In genomic region chr19:9939841-9940240, GRCm38 (mm10) we compare ENCODE assay signal across 26 mouse cellular contexts. TPM values are rescaled to one million over a fixed set of nuclear protein-coding genes. Genes with fewer than 3 reads are reported as not detected.
A peak's percentile ranks its signal among the peaks of the same experiment; 100 is the strongest.
DNase-seq lines count a peak whose midpoint lies in the region; ATAC-seq and TF ChIP-seq lines count a peak whose summit lies in the region.
"Had no signal": no experiment of that assay in that cellular context is flagged by ENCODE, and none has a peak within 500 bp of the region (broad histone marks: within the 10 kb centered on the region; RNA-seq: fewer than 3 reads in every experiment).

No protein-coding gene starts in this region.

- H3K27ac ChIP-seq in layer of hippocampus, adult 2 months: peak overlapping the region; percentile 68; the same call in 1 of the 2 replicates
- no peak overlapping the region for H3K27ac ChIP-seq in forebrain, embryonic 10.5 days
- H3K27ac ChIP-seq: heart, adult 2 months; hindbrain, postnatal 0 days; limb, embryonic 13.5 days; midbrain, embryonic 13.5 days; neural tube, embryonic 12.5 days had no signal

- no peaks in the 10 kb centered on the region for H3K36me3 ChIP-seq in forebrain, embryonic 10.5 days (replicated peaks)
- H3K36me3 ChIP-seq: G1E; heart, embryonic 13.5 days; limb, embryonic 13.5 days; liver, embryonic 15.5 days; midbrain, embryonic 13.5 days; neural tube, embryonic 12.5 days had no signal

- TF ChIP-seq CTCF in layer of hippocampus, adult 2 months (conservative IDR thresholded peaks at IDR 0.05): no peak

- ATAC-seq in CD4-positive, CD25-positive, alpha-beta regulatory T cell, adult 4 months: no peak
- ATAC-seq: forebrain, postnatal 0 days; hindbrain, postnatal 0 days; intestine, postnatal 0 days; midbrain, embryonic 13.5 days; Patski had no signal

- no peaks in the 10 kb centered on the region for H3K9me3 ChIP-seq in forebrain, embryonic 10.5 days
- H3K9me3 ChIP-seq: G1E; heart, embryonic 13.5 days; limb, embryonic 13.5 days; liver, embryonic 15.5 days; midbrain, embryonic 13.5 days; neural tube, embryonic 12.5 days had no signal

- no peak overlapping the region for H3K4me3 ChIP-seq in layer of hippocampus, adult 2 months
- H3K4me3 ChIP-seq in forebrain, embryonic 10.5 days: no peak overlapping the region
- H3K4me3 ChIP-seq: heart, adult 2 months; heart, embryonic 13.5 days; limb, embryonic 13.5 days; midbrain, embryonic 13.5 days; neural tube, embryonic 12.5 days had no signal

- no peaks in the 10 kb centered on the region for H3K27me3 ChIP-seq in forebrain, embryonic 10.5 days (ENCODE audit: poor library complexity, severe bottlenecking)
- H3K27me3 ChIP-seq: heart, embryonic 13.5 days; limb, embryonic 13.5 days; liver, embryonic 15.5 days; midbrain, embryonic 13.5 days; neural tube, embryonic 12.5 days; Patski had no signal

- peaks cover 46% of the 10 kb centered on the region for H3K4me1 ChIP-seq in forebrain, embryonic 10.5 days
- H3K4me1 ChIP-seq: neural tube, embryonic 12.5 days had no signal

- DNase-seq in CD4-positive, CD25-positive, alpha-beta regulatory T cell, adult 2 months (ENCODE audit: low read depth, low spot score): peak; percentile 21
- no peak for DNase-seq in layer of hippocampus, adult 2 months (ENCODE audit: low spot score in 2 of 2)
- DNase-seq in layer of hippocampus, postnatal 25 days (ENCODE audit: extremely low spot score in 1 of 2, low spot score in 1 of 2): no peak
- peak; percentile 25 for DNase-seq in thymus, postnatal 14 days
- DNase-seq in thymus, postnatal 36 days: no peak
- peak; percentile 24 for DNase-seq in naive thymus-derived CD4-positive, alpha-beta T cell, adult 2 months (ENCODE audit: low read depth)
- DNase-seq in forebrain, embryonic 10.5 days (ENCODE audit: extremely low spot score, low spot score): no peak
- DNase-seq: adrenal gland, adult 8-10 months; cerebellum, adult 9-10 months; forebrain, postnatal 0 days; gastrocnemius, postnatal 14 days; heart, adult 2 months; kidney, postnatal 36 days; retina, postnatal 1 day; right cerebral cortex, postnatal 25 days; spleen, adult 18-20 months had no signal

- 59% methylated on average over 7 of the region's 7 CpGs for WGBS in forebrain, embryonic 10.5 days

RNA-seq across cellular contexts. Expression of gene Incenp, which starts 40.5 kb away (rescaled TPM):
- polyA plus RNA-seq in CD4-positive, CD25-positive, alpha-beta regulatory T cell, adult 4 months (2017; shearing (Covaris generic)): 10 to 100 TPM; 12.8 to 17.5 TPM
- 10 to 100 TPM; 13.9 to 14.0 TPM for total RNA-seq in layer of hippocampus, adult 2 months (2021)
- total RNA-seq in layer of hippocampus, postnatal 25 days (2021): 10 to 100 TPM; 13.2 to 14.8 TPM
- 169 and 178 TPM in 2 replicates for polyA plus RNA-seq in forebrain, embryonic 10.5 days (2016; fragmentation: Nextera tagmentation; extraction: Ambion mirVana)

RNA-seq across cellular contexts. Expression of gene Fth1, which starts 40.6 kb away (rescaled TPM):
- 1,000 to 10,000 TPM; 2,170 to 2,387 TPM for polyA plus RNA-seq in CD4-positive, CD25-positive, alpha-beta regulatory T cell, adult 4 months (2017; shearing (Covaris generic))
- 1,000 to 10,000 TPM; 3,170 to 3,409 TPM for total RNA-seq in layer of hippocampus, adult 2 months (2021)
- total RNA-seq in layer of hippocampus, postnatal 25 days (2021): 1,000 to 10,000 TPM; 2,794 to 3,082 TPM
- 1,226 and 1,339 TPM in 2 replicates for polyA plus RNA-seq in forebrain, embryonic 10.5 days (2016; fragmentation: Nextera tagmentation; extraction: Ambion mirVana)

Comparison
In these comparisons a context has a peak if more than half of its experiments do, and no peak if none do; other contexts are left out.
1. DNase-seq: peak in CD4-positive, CD25-positive, alpha-beta regulatory T cell, adult 2 months (single experiment), thymus, postnatal 14 days (single experiment) and naive thymus-derived CD4-positive, alpha-beta T cell, adult 2 months (single experiment); none in layer of hippocampus, adult 2 months (0 of 2), layer of hippocampus, postnatal 25 days (0 of 2), thymus, postnatal 36 days (0 of 2) and forebrain, embryonic 10.5 days (single experiment).